In the genomic region with DNA sequence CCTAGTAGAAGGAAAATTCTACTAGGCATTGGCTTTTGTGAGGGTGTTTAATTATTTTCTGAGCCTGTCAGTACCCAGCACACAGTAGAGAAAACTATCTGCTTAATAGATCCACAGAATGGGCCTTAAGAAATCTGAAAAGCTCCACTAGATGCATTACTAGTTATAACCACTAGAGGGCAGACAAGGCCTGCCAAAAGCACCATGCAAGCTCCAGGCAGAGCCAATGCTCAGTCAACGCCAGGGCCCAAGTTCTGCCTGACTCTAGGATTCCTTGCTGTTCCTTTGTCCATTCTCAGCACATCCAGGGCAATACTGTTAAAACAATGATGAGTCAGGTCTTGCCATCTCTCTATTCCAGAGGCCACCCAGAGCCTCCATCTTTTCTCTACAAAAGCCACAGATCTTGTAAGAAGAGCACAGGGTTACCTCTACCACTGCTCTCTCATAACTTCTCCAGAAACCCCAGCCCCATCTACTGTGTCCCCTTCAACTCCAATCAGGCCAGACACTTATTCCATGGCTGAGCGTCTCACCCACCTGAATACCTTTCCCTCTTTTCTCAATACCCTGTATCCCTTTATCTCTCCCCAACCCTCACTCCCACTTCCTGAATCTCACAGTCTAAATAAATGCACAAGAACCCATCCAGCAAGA, we compare ENCODE assay signal across 8 mouse cellular contexts.
DNase-seq lines count a peak whose midpoint lies in the region; ATAC-seq and TF ChIP-seq lines count a peak whose summit lies in the region.

No protein-coding gene starts in this region.

- no peak overlapping the region for H3K27ac ChIP-seq in gastrocnemius, adult 2 months
- no peak overlapping the region for H3K27ac ChIP-seq in kidney, embryonic 16.5 days (ENCODE audit: low read length)
- H3K27ac ChIP-seq in small intestine, adult 2 months (ENCODE audit: insufficient read depth, low read depth, low read length), result no peak overlapping the region

- peak; percentile 46; the same call in 1 of the 2 replicates for ATAC-seq in kidney, embryonic 16.5 days (ENCODE audit: low FRiP score, low TSS enrichment)
- ATAC-seq in megakaryocyte, adult 5-6 weeks (ENCODE audit: poor library complexity, severe bottlenecking), result peak; percentile 62

- TF ChIP-seq POLR2A in small intestine, adult 2 months (IDR thresholded peaks at IDR 0.05; ENCODE audit: low read depth, low read length), result no peak

- 28% methylated on average over 2 of the region's 2 CpGs for WGBS in kidney, embryonic 16.5 days
- 41% methylated on average over 2 of the region's 2 CpGs for WGBS in small intestine, adult 2 months

- TF ChIP-seq CTCF in gastrocnemius, adult 2 months (IDR thresholded peaks at IDR 0.05), result peak; percentile 83
- peak; percentile 81; the same call in 1 of the 2 replicates for TF ChIP-seq CTCF in small intestine, adult 2 months (IDR thresholded peaks at IDR 0.05; ENCODE audit: extremely low read depth, insufficient read length, insufficient replicate concordance, low read depth, low read length)

- H3K4me1 ChIP-seq in kidney, embryonic 16.5 days (ENCODE audit: insufficient read depth, low read length), result no peaks in the 10 kb centered on the region
- H3K4me1 ChIP-seq in small intestine, adult 2 months (ENCODE audit: control insufficient read depth, insufficient read depth, insufficient read length, low read length), result 0 out of 2 replicates have a peak, but pooled peaks cover 4% of the 10 kb centered on the region

- H3K27me3 ChIP-seq in kidney, embryonic 16.5 days (ENCODE audit: insufficient read depth, low read length), result peaks cover 26% of the 10 kb centered on the region
- no peaks in the 10 kb centered on the region for H3K27me3 ChIP-seq in small intestine, adult 2 months (ENCODE audit: control insufficient read depth, insufficient read depth, low read length)

- no peak overlapping the region for H3K4me3 ChIP-seq in gastrocnemius, adult 2 months
- no peak overlapping the region for H3K4me3 ChIP-seq in kidney, embryonic 16.5 days (ENCODE audit: low read length)
- H3K4me3 ChIP-seq in small intestine, adult 2 months (ENCODE audit: low read depth, low read length), result no peak overlapping the region

- intact Hi-C loops in gastrocnemius, adult 2 months (cut with DNase I), result loop anchor here (5.0 kb wide), 1 partner anchor 657 kb away; the partner anchor contains the start of genes Fndc8 and Rad51d
- intact Hi-C loops in gastrocnemius, postnatal 36 days (cut with DNase I), result loop anchor here (5.0 to 10.0 kb wide), 3 partner anchors 159 to 657 kb away; partner anchors contain the start of genes Fndc8 and Rad51d

- no peaks in the 10 kb centered on the region for H3K36me3 ChIP-seq in kidney, embryonic 16.5 days (ENCODE audit: insufficient read depth, low read length)
- H3K36me3 ChIP-seq in small intestine, adult 2 months (ENCODE audit: control insufficient read depth, insufficient read depth, low read length), result no peaks in the 10 kb centered on the region

- H3K4me2 ChIP-seq in kidney, embryonic 16.5 days (replicated peaks; ENCODE audit: low read depth, low read length), result no peak overlapping the region

- H3K9ac ChIP-seq in kidney, embryonic 16.5 days (replicated peaks; ENCODE audit: low read length), result no peak overlapping the region

- DNase-seq in gastrocnemius, adult 2 months, result peak; percentile 28
- DNase-seq in gastrocnemius, postnatal 36 days, result no peak
- peak; percentile 19 to 34 for DNase-seq in B cell, adult 2 months
- peak; percentile 27 for DNase-seq in c-Kit-negative CD71-positive TER-119-positive erythroid progenitor cells, embryonic 14.5 days (ENCODE audit: low read depth, low spot score)
- peak; percentile 36 for DNase-seq in fibroblast of lung, adult 2 months (ENCODE audit: low read depth)

- no peaks in the 10 kb centered on the region for H3K9me3 ChIP-seq in kidney, embryonic 16.5 days (ENCODE audit: low read length)

Comparison
In these comparisons a context has a peak if more than half of its experiments do, and no peak if none do; other contexts are left out.
1. DNase-seq: peak in gastrocnemius, adult 2 months (single experiment), B cell, adult 2 months (2 of 2), c-Kit-negative CD71-positive TER-119-positive erythroid progenitor cells, embryonic 14.5 days (single experiment) and fibroblast of lung, adult 2 months (single experiment); none in gastrocnemius, postnatal 36 days (0 of 2).